Mouse (Mus musculus) cerebellum, postnatal 14 days (tissue): ENCODE results near the gene Slc25a48.

Source experiments
- DNase-seq, 2 experiments: peaks; one replicate each; pipeline ENCODE4 v3.0.0; 2021; ENCODE audit warnings: mixed read lengths in 2 of 2

Slc25a48 gene

DNA sequence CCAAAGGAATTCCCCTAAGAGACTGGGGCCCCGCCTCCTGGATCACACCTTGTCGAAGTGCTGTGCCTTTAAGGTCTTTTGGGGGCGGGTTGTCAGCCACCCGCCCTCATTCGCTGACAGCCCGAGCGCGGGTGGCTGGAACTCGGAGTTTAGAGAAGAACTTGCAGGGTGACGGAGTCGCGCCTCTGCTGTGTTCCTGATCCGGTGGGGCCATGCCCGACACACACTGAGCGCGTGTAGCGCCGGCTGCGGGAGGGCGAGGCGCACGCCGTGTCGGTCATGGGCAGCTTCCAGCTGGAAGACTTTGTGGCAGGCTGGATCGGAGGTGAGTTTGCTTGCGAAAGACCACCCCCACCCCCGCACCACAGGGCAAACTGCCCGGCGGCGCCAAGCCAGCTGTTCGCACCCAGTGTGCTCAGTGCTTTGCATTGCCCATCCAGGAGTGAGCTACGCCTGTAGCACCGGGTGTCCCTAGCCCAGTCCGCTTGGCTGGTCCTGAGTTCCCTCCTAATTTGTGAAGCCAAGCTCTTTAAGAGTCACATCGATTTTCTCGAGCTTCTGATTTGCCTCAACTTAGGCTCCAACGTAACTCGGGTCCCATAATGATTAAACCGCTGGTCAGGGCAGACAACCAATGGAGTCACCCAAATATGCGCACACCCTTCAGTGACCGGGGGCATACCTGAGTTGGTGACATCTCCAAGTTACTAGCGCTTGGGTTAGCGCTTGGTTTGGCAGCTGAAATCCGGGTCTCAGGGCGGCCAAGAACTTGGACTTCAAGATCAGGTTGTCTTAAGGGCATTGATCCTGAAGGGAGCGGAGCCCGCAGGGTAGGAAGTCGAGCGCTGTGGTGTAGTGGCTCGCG lies at the start of gene Slc25a48:
Slc25a48 (plus strand) TSS at position 145 of the 865 bp plus-strand sequence.
- DNase-seq: no peak

DNA sequence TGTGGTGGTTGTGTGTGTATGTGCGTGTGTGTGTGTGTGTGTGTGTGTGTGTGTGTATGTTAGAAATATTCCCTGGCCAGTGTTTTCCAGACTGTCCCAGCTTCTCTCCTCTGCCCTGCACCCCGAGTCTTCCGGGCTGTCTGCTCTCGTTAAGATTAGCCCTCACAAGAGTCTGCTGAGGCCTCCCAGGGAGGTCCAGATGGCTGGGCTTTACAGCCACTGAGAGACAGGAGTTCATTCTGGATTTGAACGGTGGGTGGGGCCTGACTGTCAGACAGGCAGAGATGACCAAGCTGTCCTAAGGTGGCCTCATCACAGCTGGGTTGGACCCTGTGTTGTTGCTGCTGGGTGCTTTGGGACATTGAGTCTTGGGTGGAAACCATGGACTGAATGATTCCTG lies 40.6 kb upstream of the Slc25a48 start:
- peak; percentile 47 to 48 for DNase-seq

GRCm38 (mm10) chr13:56401186-56401585 lies 37.0 kb upstream of the Slc25a48 start:
- no peak for DNase-seq

GRCm38 (mm10) chr13:56403381-56404086 lies 34.6 kb upstream of the Slc25a48 start:
- peak; percentile 40 to 56 for DNase-seq

DNA sequence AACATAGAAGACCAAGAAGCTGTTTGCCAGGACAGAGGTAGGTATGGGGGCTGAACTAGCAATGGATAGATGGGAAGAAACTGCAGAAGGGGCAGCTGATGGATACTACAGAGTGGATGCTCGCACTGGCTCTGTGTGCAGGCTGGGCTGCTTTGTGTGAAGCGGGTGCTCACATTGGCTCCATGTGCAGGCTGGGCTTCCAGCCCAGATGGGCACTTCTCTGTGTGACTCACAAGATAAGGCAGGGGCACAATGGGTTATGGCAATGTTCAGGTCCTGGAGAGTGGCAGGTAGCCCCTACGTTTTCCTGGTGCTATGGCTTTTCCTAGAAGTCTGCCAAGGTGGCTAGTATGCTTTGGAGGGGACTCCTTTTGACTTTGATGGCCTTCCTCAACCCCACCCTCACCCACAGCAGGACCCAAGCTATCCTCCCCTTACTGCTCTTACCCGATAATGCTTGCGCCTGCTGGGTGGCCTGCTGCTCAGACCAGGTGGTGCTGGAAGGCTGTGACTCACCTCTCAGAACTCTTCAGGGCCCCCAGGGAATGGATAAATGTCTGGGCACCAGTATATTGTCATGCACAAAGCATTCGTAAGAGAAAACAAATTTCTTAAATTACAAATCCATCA lies 33.5 kb upstream of the Slc25a48 start:
- peak; percentile 37 to 69 for DNase-seq

GRCm38 (mm10) chr13:56412286-56412873 lies 25.8 kb upstream of the Slc25a48 start:
- DNase-seq: peak; percentile 60 to 62

- no peak for DNase-seq
These were observed 19.3 kb upstream of the Slc25a48 start for GRCm38 (mm10) chr13:56418685-56419483.

- DNase-seq: no peak
These were observed 18.6 kb upstream of the Slc25a48 start for GRCm38 (mm10) chr13:56419538-56419937.

DNA sequence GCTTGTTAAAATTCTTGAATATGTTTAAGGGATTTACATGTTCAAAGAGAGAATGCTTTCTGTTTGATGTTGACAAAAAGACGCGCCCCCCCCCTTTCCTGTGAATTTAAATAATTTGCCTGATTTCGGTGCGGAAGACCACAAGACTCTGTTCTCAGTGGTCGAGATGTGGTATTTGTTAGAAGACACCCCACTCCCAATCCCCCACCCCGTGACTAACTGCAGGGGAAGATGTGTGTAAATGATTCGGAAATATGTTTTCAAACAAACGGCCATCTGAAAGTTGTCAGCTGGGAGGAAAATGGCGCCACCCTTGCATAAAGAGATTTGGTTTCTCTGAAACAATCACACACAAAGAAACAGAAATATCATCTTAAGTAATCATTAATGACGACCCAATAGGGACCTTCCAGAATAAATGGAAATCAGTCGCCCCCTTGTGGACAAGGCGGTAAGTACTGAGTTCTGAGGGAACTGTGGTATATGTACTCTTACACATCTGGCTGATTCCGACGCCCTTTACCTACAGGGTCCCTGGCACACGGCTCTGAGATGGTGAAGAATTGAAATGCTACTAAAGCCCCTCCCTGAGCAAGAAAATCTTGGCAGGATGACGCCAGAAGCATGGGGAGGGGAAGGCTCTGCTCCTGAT lies 16.0 kb upstream of the Slc25a48 start:
- peak; percentile 86 to 89 for DNase-seq

DNA sequence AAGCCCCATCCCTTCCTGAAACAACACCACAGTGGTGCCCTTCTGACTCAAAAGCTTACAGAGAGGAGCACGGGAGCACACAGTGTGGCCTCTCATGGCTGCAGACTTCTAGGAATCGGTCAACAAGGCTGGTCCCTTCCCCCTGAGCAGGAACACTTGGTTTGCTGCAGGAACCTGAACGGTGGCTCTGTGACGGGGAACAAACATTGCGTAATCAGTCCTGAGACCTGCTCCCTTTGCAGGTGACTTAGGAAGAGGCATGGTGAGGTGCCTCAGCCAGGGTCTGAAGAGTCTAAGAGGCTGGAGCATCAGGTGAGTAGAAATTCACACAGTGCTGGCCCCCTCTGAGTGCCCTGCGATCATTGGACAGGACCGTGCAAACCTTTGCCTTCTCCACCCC lies 12.2 kb upstream of the Slc25a48 start:
- DNase-seq: peak in 1 of 2 experiments; percentile 25

GRCm38 (mm10) chr13:56426365-56426764 lies 11.8 kb upstream of the Slc25a48 start, which contains the start of gene Gm3045:
Gene Gm3045, plus strand, starts transcription at chr13:56426594.
- DNase-seq: peak; percentile 53 to 57

GRCm38 (mm10) chr13:56428724-56429500 lies 9.2 kb upstream of the Slc25a48 start:
- peak; percentile 92 to 96 for DNase-seq

DNA sequence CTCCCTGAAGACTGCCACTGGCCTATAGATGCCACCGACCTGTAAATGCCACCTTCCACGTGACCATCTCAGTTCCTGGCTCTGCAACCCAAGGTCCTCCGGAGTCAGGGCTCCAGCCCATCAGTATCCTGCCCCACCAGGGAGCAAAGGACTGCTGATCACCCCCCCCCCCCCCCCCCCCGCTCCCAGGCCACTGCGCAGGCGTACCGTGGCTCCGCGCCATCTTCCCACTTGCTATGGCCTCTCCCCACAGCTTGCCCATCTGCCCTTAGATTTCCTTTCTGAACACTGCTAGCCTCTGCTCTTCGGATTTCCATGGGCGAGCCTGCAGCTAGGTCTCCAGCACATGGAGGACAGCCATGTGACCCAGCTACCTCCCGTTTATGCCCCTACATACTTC lies 5.7 kb upstream of the Slc25a48 start:
- DNase-seq: peak; percentile 85 to 89

GRCm38 (mm10) chr13:56433466-56433865 lies 4.7 kb upstream of the Slc25a48 start:
- DNase-seq: peak; percentile 87 to 94

GRCm38 (mm10) chr13:56434311-56434751 lies 3.8 kb upstream of the Slc25a48 start:
- peak in 1 of 2 experiments; percentile 39 for DNase-seq

DNA sequence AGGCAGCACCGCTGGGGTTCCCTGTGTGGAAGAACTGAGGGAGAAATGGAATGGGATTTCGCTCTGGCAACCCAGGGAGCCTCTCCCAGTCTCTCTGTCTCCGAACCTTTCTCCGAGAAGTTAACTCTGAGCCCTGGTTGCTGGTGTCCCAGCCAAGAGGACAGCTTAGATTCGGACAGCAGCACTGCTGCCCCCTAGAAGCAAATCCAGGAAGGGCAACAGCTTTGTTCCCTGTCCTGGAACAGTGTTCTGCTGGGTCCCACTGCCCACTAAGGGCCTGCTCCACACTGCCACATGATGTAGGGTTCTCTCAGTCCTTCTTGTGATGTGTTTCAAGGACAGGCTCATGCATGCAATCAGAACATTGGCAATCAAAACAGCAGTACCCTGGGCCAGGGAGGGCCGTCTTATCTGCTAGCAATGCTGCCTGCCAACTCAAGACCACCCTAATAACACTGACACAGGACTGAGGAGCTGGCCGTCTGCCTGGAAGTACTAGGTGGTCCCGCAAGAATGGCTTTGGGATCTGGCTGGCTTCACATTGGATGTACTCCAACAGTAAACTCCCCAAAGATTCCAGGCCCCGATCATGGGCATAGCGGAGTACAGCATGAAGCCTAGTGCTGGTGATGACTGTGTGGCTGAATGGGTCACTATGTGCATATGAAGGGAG lies 2.4 kb upstream of the Slc25a48 start:
- DNase-seq: peak; percentile 28 to 47

- no peak for DNase-seq
These were observed 5.3 kb downstream of the Slc25a48 start for GRCm38 (mm10) chr13:56443411-56443810.

DNA sequence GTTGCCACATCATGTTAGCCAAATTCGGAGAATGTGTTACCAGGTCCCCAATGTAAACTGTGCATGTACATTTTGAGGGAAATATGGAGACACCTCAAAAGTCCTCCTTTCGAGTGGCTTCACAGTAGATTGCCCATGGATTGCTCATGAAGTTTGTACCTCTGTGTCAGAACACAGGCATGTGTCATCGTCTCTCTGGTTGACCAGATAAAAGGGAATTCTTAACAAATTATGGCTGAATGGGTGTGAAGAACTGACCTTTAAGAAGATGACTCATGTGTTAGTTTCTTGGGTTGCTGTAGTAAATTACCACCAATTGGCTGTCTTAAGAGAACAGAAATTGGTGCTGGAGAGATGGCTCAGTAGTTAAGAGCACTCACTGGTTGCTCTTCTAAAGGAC lies 6.0 kb downstream of the Slc25a48 start:
- DNase-seq: no peak

DNA sequence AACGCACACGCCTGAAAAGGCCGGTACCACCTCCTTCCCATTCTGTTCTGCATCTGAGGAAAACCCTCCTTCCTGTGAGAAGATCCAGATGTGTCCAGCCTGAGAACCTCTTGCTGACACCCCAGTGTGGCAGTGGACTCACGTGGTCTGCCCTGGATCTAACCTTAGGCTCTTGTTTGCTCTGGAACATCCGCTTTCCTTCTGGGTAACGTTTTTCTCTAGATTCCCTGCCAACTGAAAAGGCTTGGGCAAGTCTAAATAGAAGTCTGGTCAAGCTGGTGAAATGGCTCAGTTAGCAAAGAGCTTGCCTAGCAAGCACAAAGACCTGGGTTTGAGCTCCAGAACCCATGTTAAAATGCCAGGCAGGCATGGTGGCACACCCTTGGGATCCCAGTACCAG lies 6.8 kb downstream of the Slc25a48 start:
- no peak for DNase-seq
